Mouse (Mus musculus): ENCODE data around the gene Tnfaip8l3. TPM values are rescaled to one million over a fixed set of nuclear protein-coding genes. Genes with fewer than 3 reads are reported as not detected.

Tnfaip8l3 gene
- polyA plus RNA-seq (2012; rRNA removed) = 0.04 and 0.08 TPM in 2 replicates

DNA sequence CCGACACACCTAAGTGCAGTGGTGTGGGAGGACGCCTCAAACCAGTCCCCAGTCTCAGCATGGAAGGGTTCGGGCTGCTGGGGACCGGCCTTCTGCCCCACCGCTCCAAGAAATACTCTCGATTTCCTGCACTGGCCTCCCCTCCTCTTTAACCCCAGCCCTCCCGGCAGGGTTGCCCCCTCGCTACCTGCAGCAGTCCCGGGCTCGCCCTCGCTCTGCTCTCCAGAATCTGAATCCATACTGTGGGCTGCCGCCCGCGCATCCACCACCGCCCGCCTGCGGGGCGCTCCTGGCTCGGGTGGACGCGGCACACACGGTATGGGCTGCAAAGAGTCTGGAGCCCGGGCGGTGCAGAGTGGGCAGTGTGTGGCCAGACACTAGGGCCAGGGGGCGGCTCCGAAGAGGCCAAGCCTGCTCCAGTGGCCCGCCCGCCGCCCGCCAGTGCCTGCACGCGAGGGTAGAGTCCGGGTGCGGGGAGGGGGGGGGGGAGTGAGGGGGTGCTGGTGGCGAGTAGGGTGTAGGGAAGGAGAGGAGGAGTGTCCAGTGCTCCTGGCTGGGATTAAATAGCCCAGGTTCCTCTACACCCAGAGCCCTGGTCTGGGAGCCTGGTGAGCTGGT is at the start of gene Tnfaip8l3:
Tnfaip8l3 (minus strand) TSS at position 357 of the 618 bp plus-strand sequence.

DNA sequence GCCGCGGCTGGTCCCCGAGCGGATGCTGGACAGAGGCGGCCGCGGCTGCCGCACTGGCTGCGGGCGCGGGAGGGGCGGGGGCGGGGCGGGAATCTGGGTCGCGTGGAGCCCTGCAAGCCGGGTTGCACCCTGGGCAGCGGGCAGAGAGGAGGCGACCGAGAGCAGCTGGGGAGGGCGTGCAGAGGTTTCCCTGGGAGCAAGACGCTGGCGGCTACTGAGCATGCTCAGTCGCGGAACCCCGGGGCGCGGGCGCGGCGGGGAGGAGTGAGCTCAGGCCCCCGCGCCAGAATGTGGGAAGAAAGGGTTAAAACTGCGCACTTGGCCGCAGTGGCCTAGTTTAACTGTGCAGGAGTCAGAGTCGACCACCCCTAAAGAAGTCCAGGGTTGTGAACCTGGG is 93.1 kb downstream of the Tnfaip8l3 start, which contains the start of gene Elmod1:
Elmod1 (minus strand) TSS at position 180 of the 397 bp plus-strand sequence.

Other genes with a start within 250 kb of the Tnfaip8l3 start
- 15.5 and 16.3 TPM in 2 replicates for gene Sln, start 218.2 kb downstream of the Tnfaip8l3 start, polyA plus RNA-seq (2012; rRNA removed)
- 0.44 and 2.1 TPM in 2 replicates for gene Elmod1, start 93.1 kb downstream of the Tnfaip8l3 start, polyA plus RNA-seq (2012; rRNA removed)
- not detected in 2 replicates for gene Cyp19a1, start 199.7 kb upstream of the Tnfaip8l3 start, polyA plus RNA-seq (2012; rRNA removed)
- gene Gldn, start 218.1 kb upstream of the Tnfaip8l3 start, polyA plus RNA-seq (2012; rRNA removed) = 0.03 TPM in 1 of 2 replicates, not detected in the other